Mouse (Mus musculus) midbrain, embryonic 15.5 days (tissue): ENCODE data around the gene Wee1. TPM values are rescaled to one million over a fixed set of nuclear protein-coding genes. Genes with fewer than 3 reads are reported as not detected.

Experiments
- ATAC-seq: fragments of 200-750 bp; cut with Nextera tagmentation; replicated peaks from 2 replicates; pipeline ENCODE4 v1.8.0; 2017; ENCODE audit warnings: moderate TSS enrichment
- H3K27ac ChIP-seq: fragments of 300-500 bp; sonication (generic); 2 replicates; pipeline ENCODE4 v1.5.1; 2015; ENCODE audit warnings: mild to moderate bottlenecking, inconsistent platforms
- H3K27me3 ChIP-seq: fragments of 300-500 bp; sonication (generic); replicated peaks from 2 replicates; pipeline ENCODE4 v1.6.1; 2015; ENCODE audit warnings: inconsistent platforms
- H3K36me3 ChIP-seq: fragments of 300-500 bp; sonication (generic); replicated peaks from 2 replicates; pipeline ENCODE4 v1.6.1; 2015; ENCODE audit warnings: inconsistent platforms
- H3K4me1 ChIP-seq: fragments of 300-500 bp; sonication (generic); 2 replicates; pipeline ENCODE4 v1.6.1; 2015; ENCODE audit warnings: inconsistent platforms
- H3K4me2 ChIP-seq: fragments of 300-500 bp; sonication (generic); 2 replicates; pipeline ENCODE4 v1.6.1; 2015; ENCODE audit warnings: inconsistent platforms, mild to moderate bottlenecking, moderate library complexity
- H3K4me3 ChIP-seq: fragments of 300-500 bp; sonication (generic); 2 replicates; pipeline ENCODE4 v1.5.1; 2015; ENCODE audit warnings: mild to moderate bottlenecking, inconsistent platforms
- H3K9ac ChIP-seq: fragments of 300-500 bp; sonication (generic); 2 replicates; pipeline ENCODE4 v1.6.1; 2015; ENCODE audit warnings: mild to moderate bottlenecking, inconsistent platforms
- H3K9me3 ChIP-seq: fragments of 300-500 bp; sonication (generic); 2 replicates; pipeline ENCODE4 v1.6.1; 2016; ENCODE audit warnings: inconsistent platforms
- WGBS: fragments of 180-500 bp; shearing (Covaris S2); methylation state at CpG from one replicate; pipeline ENCODE4 v1.1.7; 2015; ENCODE audit warnings: mixed read lengths; 5-methylcytosine and 5-hydroxymethylcytosine counted together
- polyA plus RNA-seq: library from polyadenylated mRNA; unstranded; fragments of >200 nt; fragmentation: Nextera tagmentation; extraction: Ambion mirVana; gene quantifications from 2 replicates; pipeline ENCODE4 v1.2.1, GENCODE M21; 2015

Wee1 gene
- polyA plus RNA-seq, 1 experiment from 2014 or later, result 5.1 TPM

- H3K4me3 ChIP-seq, result peak overlapping the region; percentile 51
- H3K27ac ChIP-seq, result peak overlapping the region; percentile 84
- no peaks in the 10 kb centered on the region for H3K4me1 ChIP-seq
- peak overlapping the region; percentile 57 for H3K9ac ChIP-seq
- no peaks in the 10 kb centered on the region for H3K27me3 ChIP-seq
- H3K4me2 ChIP-seq, result peak overlapping the region; percentile 85
- H3K9me3 ChIP-seq, result no peaks in the 10 kb centered on the region
- peak; percentile 97 for ATAC-seq
- no peaks in the 10 kb centered on the region for H3K36me3 ChIP-seq
- under 1% methylated on average over 20 of the region's 20 CpGs for WGBS
These were observed 42.9 kb downstream of the Wee1 start for GRCm38 (mm10) chr7:110164712-110165122.

GRCm38 (mm10) chr7:110166233-110166632, 44.4 kb downstream of the Wee1 start:
- no peak for ATAC-seq
- Histone ChIP-seq H3K4me3 (no peak overlapping the region), H3K27ac (no peak overlapping the region), H3K36me3 (no peaks in the 10 kb centered on the region), H3K4me2 (no peak overlapping the region), H3K9me3 (no peaks in the 10 kb centered on the region), H3K9ac (no peak overlapping the region), H3K27me3 (no peaks in the 10 kb centered on the region), H3K4me1 (no peaks in the 10 kb centered on the region)
- WGBS, result 63% methylated on average over 8 of the region's 8 CpGs

DNA sequence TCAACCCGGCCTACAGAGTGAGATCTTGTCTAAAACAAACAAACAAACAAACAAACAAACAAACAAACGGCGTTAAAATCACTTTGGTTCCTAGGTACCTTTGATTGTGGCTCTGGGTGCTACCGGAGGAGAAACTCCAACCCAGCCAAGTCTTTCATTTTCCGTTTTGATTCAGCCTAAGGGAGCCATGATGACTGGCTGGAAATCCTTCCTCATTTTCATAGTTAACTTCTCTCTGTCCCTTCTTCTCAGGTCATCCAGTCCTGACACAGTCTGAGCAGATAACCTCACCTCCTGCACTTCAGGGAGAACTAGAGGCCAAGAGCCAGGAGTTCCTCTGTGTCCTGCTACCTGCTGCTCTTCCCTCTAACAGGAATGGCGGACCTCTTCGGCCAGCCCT, 57.4 kb downstream of the Wee1 start:
- no peak overlapping the region for H3K4me2 ChIP-seq
- no peaks in the 10 kb centered on the region for H3K27me3 ChIP-seq
- H3K4me3 ChIP-seq, result no peak overlapping the region
- no peaks in the 10 kb centered on the region for H3K9me3 ChIP-seq
- 90% methylated on average over 7 of the region's 7 CpGs for WGBS
- H3K9ac ChIP-seq, result no peak overlapping the region
- ATAC-seq, result no peak
- H3K4me1 ChIP-seq, result no peaks in the 10 kb centered on the region
- H3K36me3 ChIP-seq, result no peaks in the 10 kb centered on the region
- no peak overlapping the region for H3K27ac ChIP-seq

DNA sequence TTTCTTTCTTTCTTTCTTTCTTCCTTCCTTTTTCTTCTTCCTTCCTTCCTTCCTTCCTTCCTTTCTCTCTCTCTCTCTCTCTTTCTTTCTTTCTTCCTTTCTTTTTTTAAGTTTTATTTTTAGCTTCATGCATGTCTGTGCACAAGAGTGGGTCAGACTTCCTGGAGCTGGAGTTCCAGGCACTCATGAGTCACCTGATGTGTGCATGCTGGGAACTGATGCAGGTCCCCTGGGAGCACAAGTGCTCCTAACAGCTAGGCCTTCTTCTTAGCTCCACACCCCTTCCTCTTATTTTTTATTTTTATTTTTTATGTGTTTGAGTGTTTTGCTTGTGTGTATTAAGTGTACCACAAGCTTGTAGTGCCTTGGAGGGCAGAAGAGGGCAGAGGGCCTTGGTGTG, 58.8 kb downstream of the Wee1 start:
- Histone ChIP-seq H3K4me1 (no peaks in the 10 kb centered on the region), H3K27ac (no peak overlapping the region), H3K9ac (no peak overlapping the region), H3K4me2 (no peak overlapping the region), H3K4me3 (no peak overlapping the region), H3K9me3 (no peaks in the 10 kb centered on the region), H3K36me3 (no peaks in the 10 kb centered on the region), H3K27me3 (no peaks in the 10 kb centered on the region)
- ATAC-seq, result no peak

GRCm38 (mm10) chr7:110181446-110181845, 59.6 kb downstream of the Wee1 start:
- H3K4me1 ChIP-seq, result no peaks in the 10 kb centered on the region
- ATAC-seq, result no peak
- H3K27ac ChIP-seq, result no peak overlapping the region
- H3K36me3 ChIP-seq, result no peaks in the 10 kb centered on the region
- no peaks in the 10 kb centered on the region for H3K27me3 ChIP-seq
- no peak overlapping the region for H3K9ac ChIP-seq
- H3K9me3 ChIP-seq, result no peaks in the 10 kb centered on the region
- H3K4me2 ChIP-seq, result no peak overlapping the region
- 65% methylated on average over 8 of the region's 8 CpGs for WGBS
- H3K4me3 ChIP-seq, result no peak overlapping the region

DNA sequence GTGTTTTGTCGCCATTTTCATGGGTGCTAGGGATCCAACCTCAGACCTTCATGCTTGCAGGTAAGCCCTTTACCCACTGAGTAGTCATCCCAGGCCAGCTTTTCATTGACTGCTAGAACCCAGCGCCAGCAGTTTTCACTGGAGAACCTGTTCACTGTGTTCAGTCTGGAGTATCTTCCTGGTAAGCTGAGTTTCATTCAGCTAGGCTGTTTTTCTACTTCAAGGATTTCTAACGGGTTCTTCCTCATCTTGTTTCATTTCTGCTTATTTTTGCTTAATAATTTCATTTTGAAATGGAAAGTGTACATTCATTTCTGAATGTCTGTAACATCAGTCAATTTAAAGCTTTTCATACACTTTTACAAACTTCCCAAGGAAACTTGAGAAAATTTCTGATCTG, 62.8 kb downstream of the Wee1 start:
- H3K4me1 ChIP-seq, result no peaks in the 10 kb centered on the region
- no peak overlapping the region for H3K4me2 ChIP-seq
- no peak for ATAC-seq
- WGBS, result 87% methylated on average over 3 of the region's 3 CpGs
- H3K36me3 ChIP-seq, result no peaks in the 10 kb centered on the region
- no peaks in the 10 kb centered on the region for H3K27me3 ChIP-seq
- no peak overlapping the region for H3K27ac ChIP-seq
- no peaks in the 10 kb centered on the region for H3K9me3 ChIP-seq
- H3K9ac ChIP-seq, result no peak overlapping the region
- no peak overlapping the region for H3K4me3 ChIP-seq

GRCm38 (mm10) chr7:110189951-110190350, 68.1 kb downstream of the Wee1 start:
- Histone ChIP-seq H3K4me3 (no peak overlapping the region), H3K27ac (no peak overlapping the region), H3K9me3 (no peaks in the 10 kb centered on the region), H3K36me3 (no peaks in the 10 kb centered on the region), H3K4me2 (no peak overlapping the region), H3K4me1 (no peaks in the 10 kb centered on the region), H3K27me3 (no peaks in the 10 kb centered on the region), H3K9ac (no peak overlapping the region)
- WGBS, result 54% methylated on average over 7 of the region's 7 CpGs
- no peak for ATAC-seq

Other genes with a start within 250 kb of the Wee1 start
- gene Dennd5a, start 161.6 kb upstream of the Wee1 start, polyA plus RNA-seq, result 41.7 and 46.2 TPM in 2 replicates
- gene Tmem41b, start 135.1 kb upstream of the Wee1 start, polyA plus RNA-seq, result 58.1 and 63.1 TPM in 2 replicates
- gene Ipo7, start 103.8 kb upstream of the Wee1 start, polyA plus RNA-seq, result 40.3 and 43.1 TPM in 2 replicates
- 16.2 and 16.7 TPM in 2 replicates for gene Zfp143, start 60.8 kb upstream of the Wee1 start, polyA plus RNA-seq
- 9.6 and 9.8 TPM in 2 replicates for gene Swap70, start 99.7 kb downstream of the Wee1 start, polyA plus RNA-seq